Mouse (Mus musculus) intestine, postnatal 0 days (tissue): ENCODE data around the gene Slc16a13. TPM values are rescaled to one million over a fixed set of nuclear protein-coding genes. Genes with fewer than 3 reads are reported as not detected.

Source experiments
- ATAC-seq: fragments of 200-750 bp; cut with Nextera tagmentation; 2 replicates; pipeline ENCODE4 v1.8.0; 2017; ENCODE audit warnings: mild to moderate bottlenecking, moderate TSS enrichment, moderate library complexity
- H3K27ac ChIP-seq: fragments of 300-500 bp; sonication (generic); 2 replicates; pipeline ENCODE4 v1.5.1; 2014; ENCODE audit warnings: mild to moderate bottlenecking, low read depth, low read length, moderate library complexity
- H3K27me3 ChIP-seq: fragments of 300-500 bp; sonication (generic); replicated peaks from 2 replicates; pipeline ENCODE4 v1.6.1; 2014; ENCODE audit warnings: low read length, mixed read lengths; ENCODE audit not compliant: control insufficient read depth, insufficient read depth
- H3K36me3 ChIP-seq: fragments of 300-500 bp; sonication (generic); 2 replicates; pipeline ENCODE4 v1.6.1; 2014; ENCODE audit warnings: mild to moderate bottlenecking, moderate library complexity; ENCODE audit not compliant: control insufficient read depth, insufficient read depth
- H3K4me1 ChIP-seq: fragments of 300-500 bp; sonication (generic); replicated peaks from 2 replicates; pipeline ENCODE4 v1.6.1; 2014; ENCODE audit warnings: antibody characterized with exemption, low read length, mixed read lengths; ENCODE audit not compliant: control insufficient read depth, insufficient read depth
- H3K4me2 ChIP-seq: fragments of 300-500 bp; sonication (generic); replicated peaks from 2 replicates; pipeline ENCODE4 v1.6.1; 2014; ENCODE audit warnings: low read depth, mild to moderate bottlenecking, moderate library complexity
- H3K4me3 ChIP-seq: fragments of 300-500 bp; sonication (generic); 2 replicates; pipeline ENCODE4 v1.5.1; 2014; ENCODE audit warnings: low read depth, low read length
- H3K9ac ChIP-seq: fragments of 300-500 bp; sonication (generic); 2 replicates; pipeline ENCODE4 v1.6.1; 2014; ENCODE audit warnings: mild to moderate bottlenecking, low read depth, low read length
- H3K9me3 ChIP-seq: fragments of 300-500 bp; sonication (generic); 2 replicates; pipeline ENCODE4 v1.6.1; 2016; ENCODE audit warnings: mixed run types; ENCODE audit not compliant: control insufficient read depth
- CTCF ChIP-seq: sonication (generic); IDR thresholded peaks from 2 replicates; pipeline ENCODE4 v1.5.1; 2016; ENCODE audit warnings: low read depth, mild to moderate bottlenecking, control low read depth, antibody characterized with exemption, moderate library complexity
- WGBS: fragments of 180-500 bp; shearing (Covaris S2); extraction: QIAGEN DNeasy Blood & Tissue Kit; methylation state at CpG from one replicate; pipeline ENCODE4 v1.1.7; 2014; 5-methylcytosine and 5-hydroxymethylcytosine counted together
- polyA plus RNA-seq: library from polyadenylated mRNA; unstranded; fragments of >200 nt; fragmentation: Nextera tagmentation; extraction: Ambion mirVana; gene quantifications from 2 replicates; pipeline ENCODE4 v1.2.1, GENCODE M21; 2015

The Slc16a13 gene
- polyA plus RNA-seq, 1 experiment from 2014 or later, result 9.9 TPM

DNA sequence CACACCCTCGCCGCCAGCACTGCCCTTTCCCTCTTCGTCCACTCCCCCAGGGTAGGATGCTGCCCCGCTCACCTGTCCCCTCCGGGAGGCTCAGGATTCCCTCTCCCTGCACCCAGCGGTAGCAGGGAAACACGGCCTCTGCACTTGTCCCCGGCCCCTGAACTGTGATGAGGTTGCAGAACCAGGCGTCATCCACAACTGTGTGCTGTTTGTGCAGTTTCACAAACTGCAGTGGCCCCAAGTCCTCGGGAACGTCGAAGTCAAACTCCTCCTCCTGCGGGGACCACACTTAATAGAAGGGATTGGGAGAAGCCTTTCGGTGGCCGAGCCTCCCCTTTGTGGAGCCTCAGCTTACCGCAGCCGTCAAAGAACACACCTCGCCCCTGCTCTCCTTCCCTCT lies 33.5 kb upstream of the Slc16a13 start:
- no peaks in the 10 kb centered on the region for H3K4me1 ChIP-seq
- H3K27me3 ChIP-seq, result peaks cover 32% of the 10 kb centered on the region
- WGBS, result 4% methylated on average over 18 of the region's 18 CpGs
- no peak overlapping the region for H3K27ac ChIP-seq
- H3K36me3 ChIP-seq, result no peaks in the 10 kb centered on the region
- no peak overlapping the region for H3K9ac ChIP-seq
- no peak for ATAC-seq
- H3K9me3 ChIP-seq, result no peaks in the 10 kb centered on the region
- no peak for TF ChIP-seq CTCF
- peak overlapping the region; percentile 55 for H3K4me2 ChIP-seq
- peak overlapping the region; percentile 27 for H3K4me3 ChIP-seq

GRCm38 (mm10) chr11:70251853-70252252 lies 31.0 kb upstream of the Slc16a13 start:
- ATAC-seq, result no peak
- Histone ChIP-seq H3K27ac (no peak overlapping the region), H3K9ac (no peak overlapping the region), H3K4me2 (no peak overlapping the region), H3K9me3 (no peaks in the 10 kb centered on the region), H3K36me3 (no peaks in the 10 kb centered on the region), H3K4me1 (no peaks in the 10 kb centered on the region), H3K4me3 (no peak overlapping the region), H3K27me3 (peaks cover 32% of the 10 kb centered on the region)
- WGBS, result 78% methylated on average over 8 of the region's 8 CpGs
- TF ChIP-seq CTCF, result no peak

- Histone ChIP-seq H3K9ac (no peak overlapping the region), H3K4me2 (no peak overlapping the region), H3K36me3 (no peaks in the 10 kb centered on the region), H3K4me1 (no peaks in the 10 kb centered on the region), H3K27ac (no peak overlapping the region), H3K27me3 (peaks cover 29% of the 10 kb centered on the region), H3K9me3 (no peaks in the 10 kb centered on the region), H3K4me3 (no peak overlapping the region)
- WGBS, result 65% methylated on average over 11 of the region's 11 CpGs
- no peak for ATAC-seq
- no peak for TF ChIP-seq CTCF
Measured at GRCm38 (mm10) chr11:70250150-70250549, 29.3 kb upstream of the Slc16a13 start.

GRCm38 (mm10) chr11:70247136-70247845 lies 26.4 kb upstream of the Slc16a13 start:
- WGBS, result 46% methylated on average over 9 of the region's 9 CpGs
- no peak for ATAC-seq
- Histone ChIP-seq H3K9ac (no peak overlapping the region), H3K4me2 (no peak overlapping the region), H3K9me3 (no peaks in the 10 kb centered on the region), H3K27ac (no peak overlapping the region), H3K36me3 (no peaks in the 10 kb centered on the region), H3K4me3 (no peak overlapping the region), H3K27me3 (peaks cover 6% of the 10 kb centered on the region; the same call in 1 of the 2 replicates), H3K4me1 (no peaks in the 10 kb centered on the region)
- peak; percentile 90 for TF ChIP-seq CTCF

GRCm38 (mm10) chr11:70242591-70242990 lies 21.7 kb upstream of the Slc16a13 start:
- H3K36me3 ChIP-seq, result no peaks in the 10 kb centered on the region
- H3K27ac ChIP-seq, result no peak overlapping the region
- TF ChIP-seq CTCF, result no peak
- 0 out of 2 replicates have a peak, but pooled peaks cover 6% of the 10 kb centered on the region for H3K27me3 ChIP-seq
- peaks cover 5% of the 10 kb centered on the region; the same call in 1 of the 2 replicates for H3K4me1 ChIP-seq
- H3K9me3 ChIP-seq, result no peaks in the 10 kb centered on the region
- 70% methylated on average over 11 of the region's 11 CpGs for WGBS
- no peak overlapping the region for H3K4me2 ChIP-seq
- no peak overlapping the region for H3K9ac ChIP-seq
- H3K4me3 ChIP-seq, result no peak overlapping the region
- no peak for ATAC-seq

DNA sequence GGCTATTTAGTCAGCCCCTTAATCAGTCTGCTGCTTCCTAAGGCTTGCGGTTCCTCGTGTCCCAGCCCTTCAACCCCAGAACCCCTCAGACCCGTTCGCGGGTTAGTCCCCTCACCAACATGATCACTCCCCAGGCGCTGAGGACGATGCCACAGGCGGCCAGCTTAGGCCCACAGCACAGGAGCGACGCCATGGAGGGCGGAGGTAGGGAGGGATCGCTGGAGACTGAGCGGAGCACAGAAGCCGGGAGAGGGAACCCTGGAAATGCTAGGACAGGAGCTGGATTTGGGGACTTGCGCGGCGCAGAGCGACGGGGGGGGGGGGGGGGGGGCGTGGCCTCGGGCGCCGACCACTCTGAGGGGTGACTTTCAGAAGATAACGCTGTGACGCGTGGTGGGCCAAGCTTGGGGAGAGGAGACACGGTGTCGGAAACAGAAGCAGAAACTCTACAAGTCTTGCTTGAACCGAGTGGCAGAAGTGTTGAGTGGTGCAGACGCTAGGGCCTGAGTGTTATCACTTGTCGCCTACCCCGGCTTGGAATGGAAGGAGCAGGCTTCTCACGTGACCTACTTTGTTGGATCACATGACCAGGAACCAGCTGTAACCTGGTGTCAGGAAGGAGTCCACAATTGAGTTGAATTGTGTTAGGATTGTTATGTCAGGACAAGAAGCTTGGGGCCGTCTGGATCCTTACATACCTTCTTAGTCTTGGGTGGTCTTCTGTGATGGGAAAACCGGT lies 18.8 kb upstream of the Slc16a13 start, which contains the start of the genes Gm21988 and Rnasek:
Gene Gm21988 (minus strand): TSS at position 290 of the 739 bp plus-strand sequence.
Gene Rnasek (minus strand): TSS at position 302 of the 739 bp plus-strand sequence.
- WGBS, result under 1% methylated on average over 29 of the region's 35 CpGs
- no peak for TF ChIP-seq CTCF
- peak within 1 kb of the TSS; percentile 91 for H3K4me3 ChIP-seq
- peak within 1 kb of the TSS; percentile 81 for H3K9ac ChIP-seq
- H3K27ac ChIP-seq, result peak within 1 kb of the TSS; percentile 85
- ATAC-seq, result peak; percentile 50
- no peaks in the 10 kb centered on the region for H3K9me3 ChIP-seq
- peaks cover 11% of the 10 kb centered on the region; the same call in 1 of the 2 replicates for H3K36me3 ChIP-seq
- H3K4me1 ChIP-seq, result peaks cover 5% of the 10 kb centered on the region; the same call in 1 of the 2 replicates
- peak within 1 kb of the TSS; percentile 70 for H3K4me2 ChIP-seq
- no peaks in the 10 kb centered on the region for H3K27me3 ChIP-seq
